Mouse (Mus musculus): Measurements from ENCODE around the gene Hmgb3.
"Not testable (repeated sequence)": the region's sequence is repeated elsewhere in the genome, so short reads cannot be mapped to it uniquely, and the experiment has no call there.

Hmgb3 gene

DNA sequence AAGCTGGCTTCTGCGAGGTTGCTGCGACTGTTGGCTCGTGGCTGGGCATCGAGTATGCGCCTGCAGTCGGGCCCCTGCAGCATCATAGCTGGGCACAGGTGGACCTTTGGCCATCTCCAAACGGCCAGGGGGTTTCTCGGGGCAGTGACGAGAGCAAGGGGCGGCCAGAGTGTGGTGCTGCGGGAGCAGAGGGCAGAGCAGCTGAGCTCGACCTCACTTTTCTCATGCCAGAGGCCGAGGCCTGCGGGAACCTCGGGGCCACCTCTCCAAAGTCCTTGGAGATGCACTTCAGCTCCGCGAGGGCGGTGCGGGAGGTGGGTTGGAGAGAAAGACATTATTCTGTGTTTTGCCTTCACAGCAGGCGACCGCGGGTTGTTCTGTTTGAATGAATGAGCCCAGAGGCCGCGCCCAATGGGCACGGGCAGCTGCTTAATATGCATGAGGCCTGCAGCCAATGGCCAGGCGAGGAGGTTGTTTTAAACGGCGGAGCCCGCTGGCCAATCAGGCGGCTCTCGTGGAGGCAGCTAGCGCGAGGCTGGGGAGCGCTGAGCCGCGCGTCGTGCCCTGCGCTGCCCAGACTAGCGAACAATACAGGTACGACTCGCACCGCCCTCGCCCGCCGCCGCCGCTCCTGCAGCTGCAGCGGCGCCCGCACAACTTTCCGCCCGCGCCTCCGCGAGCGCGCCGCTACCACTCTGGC is at the start of gene Hmgb3:
Gene Hmgb3 (plus strand): TSS at position 504 of the 700 bp plus-strand sequence.
- DNase-seq, result peak; percentile 78

DNA sequence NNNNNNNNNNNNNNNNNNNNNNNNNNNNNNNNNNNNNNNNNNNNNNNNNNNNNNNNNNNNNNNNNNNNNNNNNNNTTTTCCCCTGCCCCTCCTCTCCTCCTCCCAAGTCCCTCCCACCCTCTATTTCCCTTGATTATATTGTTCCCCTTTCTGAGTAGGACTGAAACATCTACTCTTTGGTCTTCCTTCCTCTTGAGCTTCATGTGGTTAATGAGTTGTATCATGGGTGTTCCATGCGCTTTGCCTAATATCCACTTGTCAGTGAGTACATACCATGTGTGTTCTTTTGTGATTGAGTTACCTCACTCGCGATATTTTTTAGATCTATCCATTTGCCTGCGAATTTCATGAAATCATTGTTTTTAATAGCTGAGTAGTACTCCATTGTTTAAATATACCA is 49.1 kb upstream of the Hmgb3 start:
- DNase-seq, result not testable (repeated sequence)

DNA sequence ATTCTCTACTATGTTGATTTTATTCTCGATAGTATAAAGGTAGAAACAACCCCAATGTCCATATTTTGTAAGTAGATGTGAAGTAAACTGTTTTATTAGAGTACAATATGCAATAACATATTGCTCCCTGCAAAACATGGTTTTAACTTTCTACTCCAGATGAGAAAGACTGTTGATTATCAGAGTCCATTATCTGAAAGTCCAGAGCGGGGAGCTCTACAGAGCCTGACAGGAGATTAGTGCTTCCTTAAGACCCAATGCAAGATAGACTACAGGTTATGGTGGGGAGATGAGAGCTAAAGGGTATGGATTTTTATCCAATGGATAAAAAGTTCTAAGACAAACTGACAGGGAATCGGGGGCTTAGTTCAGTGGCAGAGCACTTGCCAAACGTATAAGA is 36.5 kb upstream of the Hmgb3 start:
- DNase-seq, result no peak

DNA sequence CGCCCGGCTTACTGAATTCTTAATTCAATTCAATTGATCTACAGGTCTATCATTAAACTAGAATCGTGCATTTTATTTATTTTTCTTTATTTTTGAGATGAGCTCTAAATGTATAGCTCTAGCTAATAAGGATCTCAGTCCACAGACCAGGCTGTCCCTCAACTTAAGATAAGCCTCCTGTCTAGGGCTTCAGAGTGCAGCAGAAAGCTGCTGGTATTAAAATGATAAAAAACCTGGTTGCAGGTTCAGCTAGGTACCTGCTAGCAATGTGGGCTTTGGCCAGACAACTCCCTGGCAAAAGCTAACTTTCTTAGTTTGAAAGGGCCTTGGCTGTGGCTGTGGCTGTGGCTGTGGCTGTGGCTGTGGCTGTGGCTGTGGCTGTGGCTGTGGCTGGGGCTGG is 32.8 kb upstream of the Hmgb3 start:
- no peak for DNase-seq

DNA sequence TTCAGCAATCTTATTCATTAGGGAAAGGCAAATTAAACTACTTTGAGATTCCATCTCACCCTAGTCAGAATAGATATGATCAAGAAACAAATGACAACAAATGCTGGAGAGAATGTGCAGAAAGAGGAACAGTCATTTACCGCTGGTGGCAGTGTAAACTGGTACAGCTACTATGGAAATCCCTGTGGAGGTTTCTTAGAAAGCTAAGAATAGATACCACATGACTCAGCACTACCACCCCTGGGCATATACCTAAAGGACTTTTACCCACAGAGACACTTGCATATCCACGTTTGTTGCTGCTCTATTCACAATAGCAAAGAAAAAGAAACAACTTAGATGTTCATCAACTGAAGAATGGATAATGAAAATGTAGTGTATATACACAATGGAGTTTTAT is 31.4 kb upstream of the Hmgb3 start:
- DNase-seq, result no peak

DNA sequence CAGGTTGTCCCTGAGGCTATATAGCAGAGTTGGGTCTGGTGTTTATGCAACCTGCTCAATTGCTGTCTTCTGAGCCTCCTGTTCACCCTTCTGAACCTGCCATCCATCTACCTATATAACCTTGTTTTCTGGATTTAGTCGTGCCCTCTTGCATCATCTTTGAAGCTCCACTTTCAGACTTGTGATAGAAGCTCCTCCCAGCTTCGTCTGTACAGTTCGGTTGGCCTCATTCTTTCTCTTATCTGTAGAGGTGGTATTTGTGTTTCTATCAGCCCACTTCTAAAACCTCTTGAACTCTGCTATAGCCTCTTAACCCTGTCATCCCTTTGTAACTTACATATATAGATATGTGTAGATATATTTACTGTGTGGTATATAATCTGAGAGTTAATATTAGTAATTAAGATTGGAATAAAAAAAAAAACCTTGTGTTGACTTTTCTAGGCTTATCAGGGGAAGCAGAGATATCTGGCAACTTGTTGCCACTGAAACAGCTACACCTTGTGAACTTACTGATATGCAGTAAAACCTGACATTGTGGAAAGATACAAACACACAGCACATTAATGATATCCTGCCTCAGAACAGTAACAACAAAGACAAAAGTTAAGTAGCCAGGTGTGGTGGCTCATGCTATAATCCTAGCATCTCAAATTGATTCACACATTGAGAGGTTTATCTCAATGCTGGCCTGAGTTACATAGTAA is 30.0 kb upstream of the Hmgb3 start:
- no peak for DNase-seq

DNA sequence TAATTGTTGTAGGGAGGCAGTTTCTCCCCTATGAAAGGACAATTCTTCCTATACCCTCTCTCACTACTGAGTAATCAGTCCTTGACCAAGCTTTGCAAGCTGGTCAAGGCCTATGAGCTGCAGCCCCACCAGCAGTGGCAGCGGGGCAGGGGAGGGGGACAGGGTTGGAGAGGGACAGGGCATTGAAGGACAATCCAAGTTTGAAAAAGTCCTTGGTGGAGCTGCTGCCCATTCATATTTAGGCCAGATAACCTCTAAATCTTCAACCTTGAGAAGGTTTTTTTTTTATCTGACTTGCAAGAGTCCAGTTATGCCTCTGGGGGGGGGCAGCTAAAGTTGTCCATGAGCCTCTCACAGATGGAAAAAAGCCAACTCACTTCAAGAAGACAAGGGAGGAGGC is 28.3 kb upstream of the Hmgb3 start:
- DNase-seq, result no peak

DNA sequence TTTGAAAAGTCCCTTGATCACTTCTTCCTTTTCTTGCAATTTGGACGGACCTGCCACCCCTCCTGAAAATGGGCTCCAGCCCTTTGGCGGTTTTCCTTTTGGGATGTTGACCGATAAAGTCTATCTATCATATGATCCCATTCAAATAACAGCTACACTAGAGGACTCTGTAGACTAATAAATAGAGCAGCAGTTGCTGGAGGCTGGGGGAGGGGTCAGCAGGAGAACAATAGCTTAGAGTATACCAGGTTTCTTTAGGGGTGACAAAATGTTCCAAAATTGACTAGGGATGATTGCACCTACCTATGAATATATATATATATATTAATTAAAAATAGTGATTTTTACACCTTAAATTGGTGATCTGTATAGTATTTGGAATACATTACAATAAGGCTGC is 27.6 kb upstream of the Hmgb3 start:
- DNase-seq, result no peak

DNA sequence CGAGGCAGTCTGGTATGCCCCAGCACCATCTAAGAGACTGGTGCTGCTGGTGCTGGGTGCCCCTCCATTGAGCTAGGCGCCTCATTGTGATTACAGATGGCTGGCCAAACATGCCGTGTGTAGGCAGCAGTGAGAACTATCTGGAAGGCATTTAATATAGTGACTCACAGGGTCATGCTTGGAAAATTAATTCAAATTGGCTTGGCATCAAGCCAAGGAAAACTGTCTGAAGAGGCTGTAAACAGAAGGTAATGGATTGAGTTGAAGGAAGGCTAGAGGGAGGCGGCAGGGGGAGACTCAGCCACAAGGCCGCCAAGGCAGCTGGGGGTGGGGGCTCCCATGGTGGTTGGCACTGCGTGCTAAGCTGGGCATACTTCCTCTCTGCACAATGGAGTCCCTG is 27.1 kb upstream of the Hmgb3 start:
- DNase-seq, result no peak

DNA sequence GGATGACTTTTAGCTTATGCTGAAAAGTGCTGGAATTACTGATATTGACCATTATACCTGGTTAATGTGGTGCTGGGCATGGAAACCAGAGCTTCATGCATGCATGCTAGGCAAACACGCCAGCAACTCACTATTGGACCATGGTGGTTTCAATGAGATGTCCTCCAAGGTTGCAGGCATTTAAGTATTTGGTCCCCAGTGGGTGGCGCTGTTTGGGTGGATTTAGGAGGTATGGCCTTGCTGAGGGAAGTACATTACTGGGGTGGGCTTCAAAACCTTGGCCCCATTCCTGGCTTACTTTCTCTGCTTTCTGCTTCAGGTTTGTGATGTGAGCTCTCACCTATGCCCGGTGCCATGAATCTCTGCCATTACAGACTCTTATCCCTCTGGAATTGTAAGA is 23.1 kb upstream of the Hmgb3 start:
- DNase-seq, result peak; percentile 6

DNA sequence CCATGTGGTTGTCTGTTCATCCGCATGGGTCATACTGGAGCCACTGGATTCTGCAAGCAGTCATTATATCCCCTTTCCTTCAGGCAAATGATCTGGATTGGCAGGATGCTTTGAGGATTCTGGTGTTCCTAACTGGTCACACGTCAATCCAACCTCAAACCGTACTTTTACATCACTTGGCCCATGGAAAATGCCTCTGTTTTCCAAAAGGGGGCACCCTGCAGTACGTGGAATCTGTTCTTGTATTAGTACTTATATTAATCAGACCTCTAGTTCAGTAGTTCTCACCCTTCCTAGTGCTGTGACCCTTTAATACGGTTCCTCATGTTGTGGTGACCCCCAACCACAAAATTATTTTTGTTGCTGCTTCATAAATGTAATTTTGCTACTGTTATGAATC is 21.6 kb upstream of the Hmgb3 start:
- no peak for DNase-seq

DNA sequence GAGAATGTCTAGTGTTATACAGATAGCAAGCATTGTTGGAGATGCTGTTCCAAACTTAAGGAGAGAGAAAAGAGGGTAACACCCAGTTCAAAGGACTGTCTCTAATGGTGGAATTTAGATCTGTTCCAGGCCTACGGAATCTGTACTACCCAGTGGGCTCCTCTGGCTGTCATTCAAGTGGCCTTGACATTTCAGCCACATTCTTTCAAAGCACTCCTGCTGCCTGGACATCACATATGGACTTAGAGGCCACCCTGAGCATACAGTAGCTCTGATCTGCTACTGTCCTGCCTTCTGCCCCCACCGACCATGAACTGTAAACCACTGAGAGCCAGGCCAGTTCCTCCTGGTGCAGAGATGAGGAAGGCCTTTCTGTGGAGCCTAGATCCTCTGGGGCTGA is 17.9 kb upstream of the Hmgb3 start:
- no peak for DNase-seq

DNA sequence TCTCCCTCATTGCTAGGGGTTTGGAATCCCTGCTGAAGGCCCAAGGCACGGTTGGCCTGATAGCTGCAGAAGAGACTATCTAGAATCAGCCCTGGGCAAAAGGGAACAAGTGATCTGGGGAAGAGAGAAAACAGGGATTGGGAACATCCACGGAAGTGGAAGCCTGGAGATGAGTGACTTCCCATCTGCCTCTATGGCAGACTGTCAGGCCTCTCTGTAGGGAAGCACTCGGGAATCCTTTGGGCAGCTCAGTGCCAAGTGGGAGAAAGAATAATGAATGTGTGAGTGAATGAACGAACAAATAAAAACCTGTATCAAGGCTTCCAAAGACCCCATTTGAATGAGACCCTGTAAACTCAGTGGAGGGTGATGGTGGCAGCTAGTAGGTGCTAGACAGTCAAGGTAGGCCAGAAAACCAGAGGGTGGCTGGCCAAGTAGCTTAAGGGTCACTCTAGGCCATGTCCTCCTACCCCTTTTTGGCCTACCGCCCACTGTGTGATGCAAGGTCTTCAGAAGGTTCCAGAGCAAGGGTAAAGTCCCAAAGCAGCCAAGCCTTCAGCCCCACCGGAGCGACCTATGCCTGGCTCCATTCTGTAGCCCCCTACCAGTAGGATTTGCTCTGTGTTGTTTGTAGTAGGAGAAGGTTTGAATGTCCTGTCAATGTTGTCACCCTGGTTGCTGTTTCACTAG is 14.8 kb upstream of the Hmgb3 start:
- DNase-seq, result no peak

DNA sequence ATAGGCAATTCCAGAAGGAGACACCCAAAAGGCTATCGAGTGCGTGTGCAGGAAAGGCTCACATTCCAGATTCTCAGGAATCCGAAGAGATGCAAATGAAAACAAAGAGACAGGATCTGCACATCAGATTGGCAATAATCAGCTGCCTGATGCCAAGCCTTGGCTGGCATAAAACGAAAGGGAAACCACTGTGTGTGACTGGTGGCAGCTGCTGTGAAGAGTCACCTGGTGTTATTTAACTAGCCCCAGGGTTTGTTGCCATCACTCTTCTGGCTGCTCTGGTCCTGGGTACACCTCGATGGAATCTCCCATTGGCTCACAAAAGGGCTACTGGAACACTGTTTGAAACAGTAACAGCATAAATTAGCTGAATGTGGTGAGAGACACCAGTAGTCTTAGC is 11.0 kb upstream of the Hmgb3 start:
- no peak for DNase-seq

DNA sequence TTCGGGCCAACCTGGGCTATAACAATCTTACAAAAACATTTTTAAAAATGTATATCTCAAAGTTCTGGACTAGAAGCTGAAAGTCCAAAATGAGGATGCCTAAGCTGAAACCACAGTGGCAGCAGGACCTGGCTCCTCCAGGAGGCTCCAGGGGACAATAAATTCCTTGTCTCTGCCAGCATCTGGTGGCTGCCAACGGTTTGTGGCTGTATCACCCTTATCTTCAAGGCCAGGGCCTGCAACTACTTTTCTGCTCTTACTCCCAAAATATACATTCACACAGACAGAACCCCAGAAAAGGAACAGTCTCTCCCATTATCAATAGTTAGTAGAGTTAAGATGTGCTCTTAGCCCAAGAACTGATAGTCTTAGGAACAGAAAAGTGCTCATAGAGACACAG is 10.6 kb upstream of the Hmgb3 start:
- no peak for DNase-seq

DNA sequence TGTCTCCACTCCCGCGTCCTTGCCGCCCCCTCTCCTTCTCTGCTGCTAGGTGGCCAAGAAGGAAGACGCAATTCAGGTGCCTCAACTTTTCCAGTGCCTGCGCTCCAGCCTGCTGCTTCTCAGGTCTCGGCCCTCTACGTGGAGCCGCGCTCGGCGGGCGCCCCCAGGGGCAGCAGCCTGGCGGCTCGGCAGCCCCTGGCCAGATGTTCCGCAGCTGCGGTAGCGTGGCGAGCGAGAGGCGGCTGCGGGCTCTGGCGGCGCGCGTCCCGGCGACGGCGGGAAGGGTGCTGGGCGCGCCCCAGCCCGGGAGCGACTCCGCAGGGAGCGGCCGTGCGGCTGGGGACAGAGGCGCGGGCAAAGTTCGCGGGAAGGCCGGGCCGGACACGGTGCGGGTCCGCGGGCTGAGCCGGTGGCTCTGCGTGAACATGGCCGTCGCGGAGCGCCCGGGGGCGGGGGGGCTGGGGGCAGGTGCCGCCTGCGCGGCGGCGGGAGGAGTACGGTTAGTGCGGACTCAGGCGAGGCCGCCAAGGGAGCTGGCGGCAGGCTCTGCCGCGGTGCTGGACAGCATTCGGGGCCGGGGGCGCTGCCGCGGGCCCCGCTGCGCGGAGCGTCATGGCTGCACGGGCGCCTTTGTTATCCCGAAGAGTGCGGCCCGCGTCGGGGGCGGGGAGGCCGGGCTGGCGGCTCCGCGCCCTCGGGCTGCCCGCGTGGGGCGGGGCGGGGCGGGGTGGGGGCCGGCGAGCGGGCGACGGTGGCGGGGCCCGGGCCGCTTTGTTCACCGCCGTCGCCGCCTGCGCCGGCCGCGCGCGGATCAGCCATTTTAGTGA is 610 bp downstream of the Hmgb3 start:
- DNase-seq, result peak; percentile 22

DNA sequence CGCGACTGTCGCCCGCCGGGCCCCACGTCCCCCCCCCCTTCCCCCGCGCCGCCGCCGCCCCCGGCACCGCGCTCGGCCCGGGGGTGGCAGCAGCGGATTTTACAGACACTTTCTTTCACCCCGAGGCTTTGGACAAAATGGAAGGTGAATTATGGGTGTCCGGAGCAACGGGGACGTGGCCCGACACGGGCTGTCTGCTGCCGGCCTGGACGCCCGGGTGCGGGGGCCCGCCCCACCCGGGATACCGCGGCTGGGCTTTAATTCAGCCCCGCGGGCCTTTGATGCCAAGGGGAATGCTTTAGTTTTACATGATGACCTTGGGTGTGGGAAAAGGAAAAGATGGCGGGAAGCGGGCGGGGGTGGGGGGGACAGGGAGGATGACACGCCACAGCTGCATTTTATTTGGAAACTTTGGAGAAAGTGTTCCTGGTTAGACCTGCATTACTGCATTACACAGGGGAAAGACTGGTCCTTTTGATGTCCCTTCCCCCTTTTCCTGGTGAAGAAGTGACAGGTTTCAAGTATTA is 1.3 kb downstream of the Hmgb3 start:
- peak; percentile 5 for DNase-seq

DNA sequence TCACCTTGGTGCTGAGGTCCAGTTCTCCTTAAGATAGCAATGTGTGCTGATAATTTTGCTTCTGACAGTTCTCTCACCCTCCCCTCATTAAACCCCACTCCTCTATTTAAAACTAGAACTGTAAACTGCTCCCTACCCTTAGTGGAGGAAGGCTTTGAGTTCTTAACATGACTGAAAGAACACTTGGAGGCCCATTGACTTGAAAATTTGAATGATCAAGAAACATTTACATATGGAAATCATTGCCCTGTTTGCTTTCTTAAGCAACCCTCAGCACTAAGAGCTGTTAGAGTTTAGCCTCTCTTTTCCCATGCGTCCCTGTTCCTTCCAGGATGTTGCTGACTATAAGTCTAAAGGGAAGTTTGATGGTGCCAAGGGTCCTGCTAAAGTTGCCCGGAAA is 3.6 kb downstream of the Hmgb3 start:
- no peak for DNase-seq

DNA sequence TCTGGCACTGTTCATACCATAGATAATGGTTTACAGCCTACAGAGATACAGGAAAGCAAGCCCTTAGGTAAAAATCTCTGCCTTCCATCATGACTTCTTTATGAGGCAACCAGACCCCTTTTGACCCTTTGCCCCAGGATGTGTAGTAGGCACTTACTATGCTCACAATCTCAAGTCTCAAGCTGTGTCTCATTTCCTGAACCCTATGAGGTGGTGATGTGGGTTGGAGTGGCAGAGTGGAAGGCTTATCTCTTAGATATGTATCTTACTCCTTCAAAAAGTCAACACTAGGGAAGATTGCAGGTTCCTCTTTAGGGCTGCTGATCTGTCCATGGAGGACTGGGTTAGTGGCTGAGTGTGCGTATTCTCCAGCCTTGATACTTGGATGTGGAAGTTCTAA is 5.1 kb downstream of the Hmgb3 start:
- no peak for DNase-seq

DNA sequence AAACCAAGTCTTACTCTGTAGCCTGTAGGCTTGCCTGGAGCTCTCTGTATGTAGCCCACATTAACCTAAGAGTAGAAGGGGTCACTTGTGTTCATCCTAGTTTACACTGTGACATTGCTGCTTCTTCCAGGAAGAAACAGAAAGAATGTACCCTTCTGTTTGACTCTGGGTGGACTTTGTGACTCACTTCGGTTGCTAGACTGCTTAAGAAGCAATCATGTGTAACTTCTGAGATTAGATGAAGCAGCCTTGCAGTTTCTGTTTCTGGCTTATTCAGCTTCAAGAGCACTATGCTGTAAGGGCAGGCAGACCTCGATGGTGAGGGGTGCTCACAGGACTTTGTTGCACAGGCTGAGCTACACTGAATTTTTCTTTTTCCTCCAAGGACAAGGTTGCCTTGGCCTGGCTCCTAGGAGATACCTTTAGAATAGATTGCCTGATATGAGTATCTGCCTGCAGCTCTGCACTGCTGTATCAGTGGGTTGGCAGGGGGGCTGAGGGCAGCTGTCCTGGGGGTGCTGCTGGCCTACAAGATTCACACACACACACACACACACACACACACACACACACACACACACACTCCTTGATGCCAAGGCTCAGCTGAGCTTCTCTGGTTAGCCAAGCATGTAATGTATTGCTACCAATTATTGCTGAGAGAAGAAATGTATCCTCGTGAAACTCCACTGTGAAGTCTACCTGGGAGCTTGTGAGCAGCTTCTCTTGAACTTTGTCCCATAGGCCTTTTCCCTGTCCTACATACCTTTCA is 17.6 kb downstream of the Hmgb3 start:
- no peak for DNase-seq

DNA sequence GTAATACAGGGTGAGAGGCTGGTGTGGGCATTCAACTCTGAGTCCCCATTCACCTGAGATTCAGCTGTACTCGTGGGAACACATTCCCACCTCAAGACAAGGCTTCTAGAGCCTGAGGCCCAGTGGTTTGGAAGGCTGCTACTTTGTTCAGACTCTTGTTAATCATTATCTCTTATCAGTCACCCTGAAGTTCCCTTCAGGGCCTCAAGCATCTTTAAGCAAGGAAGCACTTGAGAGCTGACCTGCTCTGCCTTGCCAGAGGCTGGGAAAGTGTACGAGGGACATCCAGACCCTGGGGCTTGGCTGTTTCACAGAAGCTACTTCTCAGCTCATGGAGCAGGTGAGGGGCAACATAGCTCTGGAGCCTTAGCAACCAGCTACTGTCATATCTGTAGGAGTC is 19.8 kb downstream of the Hmgb3 start:
- no peak for DNase-seq

DNA sequence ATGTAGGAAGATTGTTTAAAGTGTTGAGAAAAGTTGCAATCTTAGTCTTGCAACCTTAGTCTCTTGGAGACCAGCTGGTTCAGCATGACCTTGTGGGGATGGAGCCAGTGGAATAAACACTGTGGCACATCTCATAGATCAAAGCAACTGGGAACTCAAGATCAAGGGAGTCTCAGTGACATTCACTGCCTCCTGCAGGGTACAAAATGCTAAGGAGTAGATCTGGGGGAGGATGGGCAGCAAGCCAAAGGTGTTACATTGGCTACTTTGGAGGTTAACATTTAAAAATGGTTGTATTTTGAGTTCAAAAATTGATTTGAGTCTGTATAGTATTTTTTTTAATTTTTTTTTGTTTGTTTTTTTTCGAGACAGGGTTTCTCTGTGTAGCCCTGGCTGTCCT is 33.5 kb downstream of the Hmgb3 start:
- DNase-seq, result no peak
